Mouse (Mus musculus) left cerebral cortex, postnatal 36 days (tissue): ENCODE results near the gene Id3. TPM values are rescaled to one million over a fixed set of nuclear protein-coding genes. Genes with fewer than 3 reads are reported as not detected.

Experiments used
- DNase-seq, 2 experiments: peaks; one replicate each; pipeline ENCODE4 v3.0.0; 2021 to 2022; ENCODE audit warnings: low spot score in 2 of 2, mixed read lengths in 1 of 2
- intact Hi-C: fragments of 180-260 bp; cut with DNase I; formaldehyde crosslinking; loops from one replicate; pipeline ENCODE4 v1.15.1; 2025
- total RNA-seq, 2 experiments: library from RNA; stranded (reverse); gene quantifications; 2 replicates each; pipeline ENCODE4 v1.2.3; 2021

Id3 gene
- total RNA-seq, 2 experiments from 2014 or later, result 35.3 to 40.7 TPM

DNA sequence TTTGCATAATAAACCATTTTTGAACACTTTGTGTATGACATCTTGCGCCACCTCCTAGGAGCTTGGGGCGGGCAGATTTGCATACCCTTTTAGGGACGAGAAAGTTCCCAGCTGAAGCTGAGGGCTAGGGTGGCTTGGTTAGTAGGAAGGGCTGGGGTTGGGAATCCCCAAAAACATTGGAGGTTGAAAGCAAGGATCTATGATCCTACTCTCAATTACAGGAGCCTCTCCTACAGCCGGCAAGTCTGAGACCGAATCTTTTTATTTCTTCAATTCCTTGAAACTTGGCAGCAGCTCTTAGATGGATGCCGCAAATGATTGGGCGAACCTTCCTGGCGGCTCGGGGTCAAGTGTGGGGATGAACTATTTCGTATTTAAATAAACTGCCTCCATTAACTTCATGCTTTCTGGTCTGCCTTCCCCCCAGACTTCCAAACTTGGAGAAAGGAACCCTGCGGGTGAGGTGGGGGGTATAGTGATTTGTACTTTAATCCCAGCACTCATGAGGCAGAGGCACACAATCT, 2.1 kb downstream of the Id3 start:
- intact Hi-C loops, result no loop called here
- no peak for DNase-seq

DNA sequence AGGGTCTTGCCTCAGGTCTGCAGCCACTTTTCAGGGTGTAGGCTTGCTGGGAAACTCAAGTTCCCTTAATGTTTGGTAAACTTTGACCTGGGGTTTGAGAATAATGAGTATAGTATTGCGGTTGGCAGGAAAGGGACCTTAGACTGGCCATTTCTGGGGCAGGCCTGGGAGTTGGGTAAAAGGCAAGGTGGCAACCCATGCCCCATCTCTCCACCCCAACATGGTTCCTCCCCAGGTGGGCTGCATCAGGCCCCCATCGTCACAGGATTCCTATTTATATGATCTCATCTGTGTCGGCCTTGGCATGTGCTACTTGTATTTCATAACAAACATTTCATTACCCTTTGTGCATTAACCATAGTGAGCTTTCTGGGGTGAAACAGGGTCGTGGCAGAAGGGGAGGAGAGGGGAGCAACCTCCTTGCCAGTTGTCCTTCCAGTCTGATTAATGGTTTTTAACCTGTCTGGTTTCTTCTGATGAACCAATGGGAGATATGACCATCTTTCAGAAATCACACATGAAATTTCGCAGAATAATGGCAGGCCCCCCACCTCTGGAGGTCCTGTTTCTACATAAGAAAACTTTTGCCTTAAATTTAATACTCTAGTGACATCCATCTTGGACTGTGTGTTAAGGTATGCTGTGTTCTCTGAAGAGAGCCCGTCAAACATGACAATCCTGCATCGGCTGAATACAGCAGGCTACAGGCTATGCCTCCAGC, 2.9 kb downstream of the Id3 start:
- intact Hi-C loops, result no loop called here

DNA sequence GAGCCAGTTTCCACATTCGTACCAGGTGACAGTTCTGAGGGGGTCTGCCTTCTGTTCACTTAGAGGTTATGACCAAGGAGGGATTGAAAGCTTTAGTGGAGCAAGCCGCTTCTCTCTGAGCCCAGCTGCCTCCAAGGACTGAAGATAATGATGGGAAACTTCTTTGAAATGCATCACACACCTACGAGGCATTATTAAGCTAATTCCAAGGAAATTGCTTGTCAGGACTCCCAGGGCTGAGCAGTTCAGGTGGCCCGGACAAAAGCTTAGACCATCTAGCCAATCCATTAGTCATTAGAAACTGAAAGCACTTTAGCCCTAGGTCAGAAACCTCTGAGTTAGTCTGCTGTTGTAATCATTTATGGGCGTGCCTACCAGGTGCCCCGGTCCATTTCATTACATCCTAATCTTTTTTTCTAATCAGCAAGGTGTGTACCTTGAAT, 3.4 kb downstream of the Id3 start:
- intact Hi-C loops, result no loop called here
- DNase-seq, result no peak

More for the DNA sequence above, 2.9 kb downstream of the Id3 start:
- DNase-seq, result no peak

DNA sequence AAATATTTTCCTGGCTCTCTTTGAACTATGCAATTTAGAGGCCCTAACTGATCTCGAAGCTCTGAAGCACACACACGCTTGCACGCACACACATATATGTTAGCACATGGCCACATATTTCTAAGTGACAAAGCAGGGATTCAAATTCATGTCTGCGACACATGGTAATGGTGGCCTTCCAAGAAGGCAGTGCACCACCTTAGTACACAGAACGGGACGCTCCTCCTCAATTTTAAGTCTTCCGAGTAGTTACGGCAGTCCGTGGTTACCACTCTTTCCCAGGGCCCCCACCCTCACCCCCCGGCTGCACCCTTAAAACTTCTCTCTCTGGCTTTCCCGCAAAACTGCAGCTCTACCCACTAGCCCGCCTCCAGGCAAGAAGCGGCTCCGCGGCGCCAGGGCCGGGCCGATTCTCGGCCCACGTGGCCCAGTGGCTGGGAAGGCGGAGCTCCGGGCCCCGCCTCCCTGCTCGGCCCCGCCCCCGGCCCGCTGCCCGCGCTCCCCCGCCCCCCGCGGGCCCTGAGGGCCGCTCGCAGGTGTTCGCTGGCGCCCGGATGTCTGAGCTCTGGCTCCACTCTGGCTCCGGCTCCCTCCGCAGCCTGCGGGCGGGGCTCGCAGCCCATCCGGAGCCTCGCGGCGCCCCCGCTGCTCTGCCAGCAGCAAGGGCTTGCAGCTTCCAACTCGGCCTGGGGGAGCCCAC, 4.3 kb downstream of the Id3 start:
- intact Hi-C loops, result loop anchor here (2.0 kb wide), 1 partner anchor 77 kb away; no protein-coding TSS in a partner anchor
- peak; percentile 62 to 80 for DNase-seq

DNA sequence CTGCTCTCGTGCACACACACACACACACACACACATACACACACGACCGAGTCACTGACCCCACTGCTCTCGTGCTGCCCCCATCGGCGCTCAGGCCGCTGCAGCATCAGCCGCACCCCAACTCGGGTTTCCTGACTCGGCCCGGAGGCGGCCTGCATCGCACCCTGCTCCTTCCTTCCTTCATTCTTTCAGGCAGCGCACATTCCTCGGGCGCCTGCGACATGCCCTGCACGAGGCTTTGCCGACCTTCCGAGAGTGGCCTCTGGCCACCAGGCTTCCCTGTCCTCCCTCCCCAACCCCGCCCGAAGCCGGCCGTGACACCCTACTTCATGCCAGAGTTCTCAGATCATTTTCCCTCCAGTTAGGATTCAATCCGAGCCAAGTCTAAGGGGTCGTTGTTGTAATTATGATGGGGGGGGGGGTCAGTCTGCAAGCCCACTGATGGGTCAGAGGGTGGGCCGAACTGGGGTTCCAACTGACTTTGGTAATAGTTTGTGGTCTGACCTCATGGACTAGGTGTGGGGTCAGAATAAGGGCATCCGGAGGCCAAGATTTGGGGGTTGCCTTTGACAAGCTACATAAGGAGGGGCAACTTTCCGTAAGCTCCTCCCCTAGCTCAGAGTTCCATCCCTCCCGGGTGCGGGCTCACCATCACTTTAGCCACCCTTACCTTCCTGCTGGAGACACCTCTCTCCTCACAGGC, 5.2 kb downstream of the Id3 start:
- DNase-seq, result no peak
- intact Hi-C loops, result loop anchor here (2.0 kb wide), 1 partner anchor 78 kb away; no protein-coding TSS in a partner anchor

DNA sequence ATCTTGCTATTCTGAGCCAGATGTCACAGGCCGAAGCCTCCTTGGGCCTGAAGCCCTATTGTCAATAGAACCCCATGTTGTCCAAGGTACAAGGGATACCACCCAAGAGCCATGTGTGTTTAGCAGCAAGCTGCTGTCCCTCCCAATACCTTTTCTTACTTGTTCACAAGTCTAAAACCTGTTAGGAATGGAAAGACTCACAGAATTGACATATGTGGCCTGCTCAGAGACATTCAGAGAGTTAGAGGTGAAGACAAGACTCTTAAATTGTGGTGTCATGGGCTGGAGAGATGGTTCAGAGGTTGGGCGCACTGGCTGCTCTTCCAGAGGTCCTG, 5.7 kb downstream of the Id3 start:
- DNase-seq, result no peak
- intact Hi-C loops, result loop anchor here (2.0 kb wide), 1 partner anchor 78 kb away; no protein-coding TSS in a partner anchor

DNA sequence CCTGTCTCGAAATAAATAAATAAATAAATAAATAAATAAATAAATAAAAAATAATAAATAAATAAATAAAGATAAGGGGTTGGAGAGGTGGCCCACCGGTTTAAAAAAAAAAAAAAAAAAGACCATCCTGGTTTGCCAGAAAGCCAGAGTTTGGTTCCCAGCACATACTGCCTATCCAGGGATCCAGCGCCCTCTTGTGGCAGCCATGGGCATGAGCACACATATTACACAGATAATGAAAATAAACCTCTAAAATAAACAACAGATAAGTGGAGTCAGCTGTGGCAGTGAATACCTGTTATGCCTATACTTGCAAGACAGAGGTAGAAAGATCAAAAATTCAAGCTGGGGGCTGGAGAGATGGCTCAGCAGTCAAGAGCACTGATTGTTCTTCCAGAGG, 6.4 kb downstream of the Id3 start:
- intact Hi-C loops, result loop anchor here (2.0 kb wide), 1 partner anchor 79 kb away; no protein-coding TSS in a partner anchor
- no peak for DNase-seq

DNA sequence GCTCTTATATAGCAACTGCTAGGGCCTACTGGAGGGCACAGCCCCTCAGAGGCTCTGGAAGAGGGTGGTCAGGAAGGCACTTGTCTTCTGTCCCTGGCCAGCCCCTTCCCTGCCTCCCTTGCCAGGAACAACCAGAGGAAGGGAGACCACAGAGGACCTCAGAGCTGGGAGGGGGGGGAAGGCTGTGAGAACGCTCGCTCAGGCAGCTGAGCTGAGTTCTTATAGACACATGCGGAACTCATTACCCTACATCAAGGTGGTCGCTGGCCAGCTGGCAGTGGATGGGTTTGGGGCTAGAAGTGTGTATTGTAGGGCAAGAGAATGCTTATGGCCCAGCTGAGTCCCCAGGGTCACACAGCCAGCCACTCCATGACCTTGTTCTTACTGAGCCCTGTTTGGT, 7.3 kb downstream of the Id3 start:
- no peak for DNase-seq
- intact Hi-C loops, result no loop called here

DNA sequence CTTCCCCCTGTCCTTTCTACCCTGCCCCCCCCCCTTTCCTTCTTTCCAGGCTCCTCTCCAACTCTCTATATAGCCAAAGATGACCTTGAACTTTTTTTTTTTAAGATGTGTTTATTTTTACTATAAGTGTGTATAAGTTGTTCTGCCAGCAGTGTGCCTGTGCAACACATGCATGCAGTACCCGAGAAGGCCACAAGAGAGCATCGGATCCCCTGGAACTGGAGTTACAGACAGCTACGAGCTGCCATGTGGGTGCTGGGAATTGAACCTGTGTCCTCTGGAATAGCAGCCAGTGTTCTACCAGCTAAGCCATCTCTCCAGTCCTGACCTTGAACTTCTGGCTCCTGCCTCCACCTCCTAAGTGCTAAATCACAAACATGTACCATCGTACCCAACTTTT, 9.5 kb downstream of the Id3 start:
- intact Hi-C loops, result no loop called here
- no peak for DNase-seq

DNA sequence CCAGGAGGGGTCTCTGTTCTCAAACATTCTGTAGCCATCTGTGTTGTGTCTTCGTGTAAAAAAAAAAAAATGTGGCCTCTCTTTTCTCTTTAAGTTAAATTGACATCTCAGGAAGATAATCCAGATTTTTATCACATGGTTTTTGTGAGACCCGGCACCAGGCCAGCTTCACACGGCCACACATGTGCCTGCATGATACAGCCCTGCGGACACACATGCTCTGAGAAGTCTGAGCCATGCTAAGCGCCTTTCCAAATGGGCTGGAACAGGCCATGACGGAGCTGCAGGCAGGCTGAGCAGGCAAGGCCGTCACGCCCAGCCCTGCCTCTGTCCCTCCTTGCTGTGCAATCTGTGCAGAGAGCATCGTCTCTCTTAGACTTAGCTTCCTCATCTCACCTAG, 11.2 kb downstream of the Id3 start:
- intact Hi-C loops, result no loop called here
- DNase-seq, result no peak

DNA sequence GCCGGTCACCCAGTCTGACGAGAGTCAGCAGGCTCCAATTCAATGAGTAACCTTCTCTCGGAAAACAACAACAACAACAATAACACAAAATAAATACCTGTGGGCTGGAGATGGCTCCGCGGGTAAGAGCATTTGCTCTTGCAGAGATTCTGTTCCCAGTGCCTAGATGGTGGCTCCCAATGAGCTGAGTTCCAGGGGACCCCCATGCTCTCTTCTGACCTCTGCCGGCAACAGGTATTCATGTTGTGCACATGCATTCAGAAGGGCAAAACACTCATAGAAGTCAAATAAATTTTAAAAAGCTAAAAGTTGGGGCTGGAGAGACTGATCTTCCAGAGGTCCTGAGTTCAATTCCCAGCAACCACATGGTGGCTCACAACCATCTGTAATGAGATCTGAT, 15.2 kb downstream of the Id3 start:
- DNase-seq, result no peak
- intact Hi-C loops, result no loop called here

DNA sequence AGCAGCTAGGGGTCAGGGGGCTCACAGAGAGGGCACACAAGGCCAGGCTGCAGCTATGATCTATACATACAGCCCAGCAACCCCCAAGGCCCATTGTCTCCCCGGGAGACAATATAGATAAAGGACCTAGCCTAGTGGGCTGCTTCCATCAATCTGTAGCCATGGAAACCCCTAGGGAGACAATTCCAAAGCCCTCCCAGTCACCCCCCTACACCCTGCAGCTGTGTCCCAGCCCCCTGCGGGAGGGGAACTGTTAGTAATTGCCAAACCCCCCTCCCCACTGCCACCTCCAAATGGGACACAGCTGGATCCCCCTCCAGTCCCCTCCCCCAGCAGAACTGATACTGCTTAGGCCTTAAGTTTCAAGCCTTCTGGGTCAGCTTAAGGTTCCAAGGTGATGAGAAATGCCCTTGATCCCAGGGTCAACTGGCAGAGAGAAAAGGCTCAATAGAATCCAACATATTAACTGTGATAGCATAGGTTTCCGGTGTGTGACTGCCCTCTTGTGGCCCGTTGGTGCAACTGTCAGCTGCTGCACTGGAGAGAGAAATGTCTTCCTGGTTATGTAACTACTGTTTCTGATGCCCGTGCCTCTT, 16.6 kb downstream of the Id3 start:
- peak; percentile 59 to 72 for DNase-seq
- intact Hi-C loops, result loop anchor here (1.0 kb wide), 1 partner anchor 90 kb away; no protein-coding TSS in a partner anchor

DNA sequence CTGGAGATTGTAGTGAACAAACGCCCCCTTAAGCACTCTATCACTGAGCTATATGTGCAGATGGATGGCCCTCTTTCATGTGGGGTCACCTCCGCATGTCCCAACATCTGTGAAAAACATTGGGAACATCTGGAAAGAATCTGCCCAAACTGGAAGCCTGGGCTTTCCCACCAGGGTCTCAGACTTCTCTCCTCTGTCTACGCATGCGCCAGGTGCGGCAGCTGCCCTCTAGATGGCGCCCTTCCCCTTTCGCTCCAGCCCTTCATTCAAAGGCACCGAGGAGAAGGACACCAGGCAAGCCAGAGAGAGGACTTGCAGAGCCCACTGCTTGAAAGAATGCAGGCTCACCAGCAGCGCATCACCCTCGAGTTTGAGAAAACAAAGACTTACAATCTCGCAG, 20.2 kb downstream of the Id3 start:
- intact Hi-C loops, result loop anchor here (1.0 kb wide), 1 partner anchor 36 kb away; no protein-coding TSS in a partner anchor
- peak; percentile 79 to 80 for DNase-seq

DNA sequence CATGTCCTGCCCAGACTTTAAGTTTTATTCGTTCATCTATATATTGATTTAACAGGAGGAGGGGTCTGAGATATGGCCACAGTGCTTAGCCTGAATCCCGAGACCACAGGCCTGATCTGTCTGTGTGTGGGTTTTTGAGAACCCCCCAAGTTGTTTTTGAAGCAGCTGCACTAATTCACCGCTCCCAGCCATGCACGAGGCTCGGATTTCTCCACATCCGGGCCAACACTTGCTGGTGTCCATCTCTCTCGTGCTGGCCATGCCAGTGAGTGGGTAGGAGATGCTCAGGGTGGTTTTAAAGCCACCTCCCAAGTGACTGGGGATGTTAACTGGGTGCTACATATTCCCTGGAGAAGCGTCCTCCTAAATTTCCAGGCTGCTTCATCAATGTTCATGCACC, 21.7 kb downstream of the Id3 start:
- intact Hi-C loops, result no loop called here
- no peak for DNase-seq

DNA sequence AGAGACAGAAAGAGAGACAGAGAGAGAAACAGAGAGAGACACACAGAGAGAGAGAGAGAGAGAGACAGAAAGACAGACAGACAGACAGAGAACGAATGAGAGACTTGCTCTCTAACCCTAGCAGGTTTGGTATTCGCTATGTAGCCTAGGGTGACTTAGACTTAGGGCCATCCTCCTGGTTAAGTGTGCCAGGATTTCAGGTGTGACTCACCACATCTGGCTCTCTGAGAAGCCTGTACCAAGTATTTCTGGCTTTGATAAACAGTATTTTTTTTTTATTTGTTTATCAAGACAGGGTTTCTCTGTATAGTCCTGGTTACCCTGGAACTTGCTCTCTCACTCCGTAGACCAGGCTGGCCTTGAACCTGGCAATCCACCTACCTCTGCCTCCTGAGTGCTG, 24.4 kb downstream of the Id3 start:
- no peak for DNase-seq
- intact Hi-C loops, result no loop called here

DNA sequence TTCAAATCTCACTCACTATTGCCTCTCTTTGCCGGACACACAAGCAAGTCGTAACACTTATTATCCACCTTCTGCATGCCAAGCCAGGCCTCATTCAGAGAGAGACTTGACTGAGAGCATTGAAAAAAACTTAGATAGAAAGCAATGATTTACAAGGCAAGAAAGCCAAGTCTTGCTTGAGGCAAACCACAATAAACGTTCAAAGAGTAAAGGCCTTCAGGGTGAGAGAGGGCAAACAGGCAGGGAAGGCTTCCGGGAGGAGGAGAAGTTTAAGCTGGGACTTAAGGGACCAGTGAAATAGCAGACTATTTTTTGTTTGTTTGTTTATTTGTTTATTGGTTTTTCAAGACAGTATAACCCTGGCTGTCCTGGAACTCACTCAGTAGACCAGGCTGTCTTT, 27.1 kb downstream of the Id3 start:
- DNase-seq, result no peak
- intact Hi-C loops, result no loop called here

DNA sequence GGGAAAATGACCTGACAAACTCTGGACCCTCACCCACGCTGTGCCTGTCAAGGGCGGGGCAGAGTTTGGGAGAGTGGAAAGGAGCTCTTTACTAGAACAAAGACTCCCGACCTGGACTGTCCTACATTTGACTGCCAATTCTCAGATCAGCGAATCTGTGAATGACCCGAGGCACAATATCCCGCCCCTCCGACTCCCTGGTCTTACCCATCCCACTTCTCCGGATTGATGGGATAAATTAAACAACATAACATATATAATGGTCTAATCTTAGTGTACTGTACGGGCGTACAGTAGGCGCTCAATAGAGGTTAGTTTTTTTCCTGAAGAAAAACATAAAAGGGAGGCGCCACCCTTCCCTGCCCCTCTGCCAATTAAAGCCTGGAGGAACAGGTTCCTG, 28.2 kb downstream of the Id3 start:
- no peak for DNase-seq
- intact Hi-C loops, result no loop called here

DNA sequence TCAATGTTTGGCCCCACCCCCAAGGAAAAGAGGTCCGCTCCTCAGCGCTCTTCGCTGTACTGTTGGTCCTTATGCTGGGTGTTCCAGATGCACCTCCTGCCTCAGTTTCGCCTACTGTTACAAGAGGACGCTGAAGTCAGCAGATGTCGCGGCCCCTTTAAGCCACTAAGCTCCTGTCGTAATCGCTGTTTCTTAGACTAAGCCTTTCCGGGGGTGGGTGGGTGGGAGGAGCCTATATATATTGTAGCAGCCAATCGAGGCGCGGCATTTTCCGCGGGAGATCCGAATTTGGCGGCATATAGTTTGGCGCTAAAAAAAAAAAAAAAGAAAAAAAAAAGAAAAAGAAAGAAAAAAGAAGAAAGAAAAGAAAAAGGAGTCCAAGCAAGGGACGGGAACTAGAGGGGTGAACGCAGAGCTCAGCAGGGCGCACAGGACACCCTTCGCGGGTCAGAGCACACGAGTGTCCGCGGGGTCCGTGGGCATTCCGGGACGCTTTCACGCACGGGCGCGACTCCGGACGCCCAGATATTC, 28.8 kb downstream of the Id3 start, which contains the start of gene E2f2:
TSS of gene E2f2 (plus strand) at position 384 of the 531 bp plus-strand sequence.
- DNase-seq, result no peak
- intact Hi-C loops, result no loop called here

DNA sequence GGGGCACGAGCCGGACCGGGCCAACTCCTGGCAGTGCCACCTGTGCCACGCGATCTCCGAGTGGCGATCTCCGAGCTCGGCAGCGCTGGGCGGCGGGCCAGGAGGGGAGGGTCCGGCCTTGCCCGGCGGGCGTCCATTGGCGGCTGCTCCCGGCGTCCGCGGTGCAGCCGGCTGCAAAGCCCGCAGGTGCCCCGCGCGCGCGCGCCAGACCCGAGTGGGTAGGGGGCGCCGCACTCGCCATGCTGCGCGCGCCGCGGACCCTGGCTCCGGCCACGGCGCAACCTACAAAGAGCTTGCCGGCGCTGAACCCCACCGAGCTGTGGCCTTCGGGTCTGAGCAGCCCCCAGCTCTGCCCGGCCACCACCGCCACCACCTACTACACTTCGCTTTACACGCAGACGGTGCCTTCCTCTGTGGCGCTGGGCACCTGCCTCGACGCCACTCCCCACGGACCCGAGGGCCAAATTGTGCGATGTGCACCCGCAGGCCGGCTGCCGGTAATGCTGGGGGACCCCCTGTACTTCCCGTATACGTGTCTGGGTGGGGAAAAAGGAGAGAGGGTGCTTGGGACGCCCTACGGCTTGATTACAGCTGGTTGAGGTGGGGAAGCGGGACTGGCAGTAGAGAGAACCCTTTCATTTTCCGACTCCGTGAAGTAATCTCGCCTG, 29.4 kb downstream of the Id3 start:
- intact Hi-C loops, result no loop called here
- DNase-seq, result no peak
